12 mouse cellular contexts compared by ENCODE assay signal in the genomic region with DNA sequence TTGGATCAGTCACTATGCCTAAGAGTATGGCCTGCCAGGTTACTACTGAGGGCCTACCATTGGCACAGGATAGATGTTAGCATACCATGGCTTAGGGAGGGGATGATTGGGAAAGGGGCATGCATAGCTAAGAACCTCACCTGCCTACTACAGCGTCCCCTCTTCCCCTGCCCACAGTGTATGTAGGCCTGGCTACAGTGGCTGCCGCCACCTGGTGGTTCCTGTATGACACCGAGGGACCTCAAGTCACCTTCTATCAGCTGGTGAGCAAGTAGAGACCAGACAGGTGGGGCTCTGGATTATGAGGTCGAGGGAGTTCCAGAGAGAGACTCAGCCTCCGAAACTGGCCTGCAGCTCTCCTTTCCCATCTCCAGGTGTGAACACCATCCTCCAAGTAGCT. TPM values are rescaled to one million over a fixed set of nuclear protein-coding genes. Genes with fewer than 3 reads are reported as not detected.
DNase-seq lines count a peak whose midpoint lies in the region; ATAC-seq and TF ChIP-seq lines count a peak whose summit lies in the region.
"Had no signal": no experiment of that assay in that cellular context is flagged by ENCODE, and none has a peak within 500 bp of the region (broad histone marks: within the 10 kb centered on the region; RNA-seq: fewer than 3 reads in every experiment).

No protein-coding gene starts in this region.

- peak; percentile 20 for ATAC-seq in Patski
- ATAC-seq in frontal cortex, adult (ENCODE audit: low TSS enrichment), result no peak
- ATAC-seq: midbrain, embryonic 16.5 days had no signal

- 51% methylated on average over 5 of the region's 5 CpGs for WGBS in lung, adult 2 months

- CTCF ChIA-PET in Patski (lab: Charles Lee), result interaction anchor here (0.6 to 1.3 kb wide), 4 partner anchors 14 to 76 kb away, joined by 3 to 4 read pairs (median 4); no protein-coding TSS in a partner anchor

- in situ Hi-C loops in Patski (cut with MboI; ENCODE audit: low pct_unique_long_range_greater_than_20kb), result no loop called here

- intact Hi-C loops in gastrocnemius, adult 2 months (cut with DNase I), result loop anchor here (5.0 kb wide), 1 partner anchor 56 kb away; no protein-coding TSS in a partner anchor
- intact Hi-C loops in gastrocnemius, postnatal 36 days (cut with DNase I), result loop anchor here (5.0 kb wide), 1 partner anchor 56 kb away; no protein-coding TSS in a partner anchor

- no peak for TF ChIP-seq POLR2A in lung, adult 2 months (IDR thresholded peaks at IDR 0.05; ENCODE audit: borderline replicate concordance, extremely low read depth, low read depth, low read length)

- H3K27ac ChIP-seq in gastrocnemius, adult 2 months, result no peak overlapping the region
- H3K27ac ChIP-seq: forebrain, embryonic 10.5 days; limb, embryonic 12.5 days had no signal

- DNase-seq in gastrocnemius, adult 2 months, result no peak
- no peak for DNase-seq in gastrocnemius, postnatal 36 days
- DNase-seq in lung, adult 2 months, result no peak
- DNase-seq in lung, postnatal 10 days, result no peak
- DNase-seq in Patski (ENCODE audit: low read depth, low spot score), result no peak
- DNase-seq in naive thymus-derived CD4-positive, alpha-beta T cell, adult 2 months (ENCODE audit: low read depth), result peak; percentile 39
- DNase-seq in urinary bladder, postnatal 10 days (ENCODE audit: low spot score), result no peak
- DNase-seq: adrenal gland, adult 8-10 months had no signal

- H3K4me1 ChIP-seq in lung, adult 2 months (ENCODE audit: control insufficient read depth, insufficient read depth, low read length), result peaks cover 3% of the 10 kb centered on the region
- H3K4me1 ChIP-seq: forebrain, embryonic 10.5 days had no signal

- peak; percentile 55 for TF ChIP-seq CTCF in gastrocnemius, adult 2 months (IDR thresholded peaks at IDR 0.05)
- peak; percentile 49 for TF ChIP-seq CTCF in lung, adult 2 months (IDR thresholded peaks at IDR 0.05; ENCODE audit: insufficient read depth, low read length)
- TF ChIP-seq CTCF in Patski (IDR thresholded peaks at IDR 0.05), result no peak

- H3K27me3 ChIP-seq in Patski, result no peaks in the 10 kb centered on the region
- H3K27me3 ChIP-seq: limb, embryonic 12.5 days had no signal

- no peak overlapping the region for H3K4me3 ChIP-seq in gastrocnemius, adult 2 months
- H3K4me3 ChIP-seq in lung, adult 2 months (replicated peaks; ENCODE audit: extremely low read depth, low read depth, low read length), result no peak overlapping the region
- H3K4me3 ChIP-seq: forebrain, embryonic 10.5 days; limb, embryonic 12.5 days had no signal

- POLR2A ChIA-PET in Patski (lab: Charles Lee), result no interaction called here

RNA-seq across cellular contexts. Expression of a gene that starts 15.6 kb away (rescaled TPM):
- total RNA-seq in gastrocnemius, adult 2 months (2021), result under 1 TPM; 0.15 to 0.56 TPM
- under 1 TPM; 0.20 to 0.32 TPM for total RNA-seq in gastrocnemius, postnatal 36 days (2021)
- polyA plus RNA-seq in lung, adult 2 months (2012; rRNA removed), result 3.2 and 4.4 TPM in 2 replicates
- not detected for polyA plus RNA-seq in Patski (2021)

RNA-seq across cellular contexts. Expression of a gene that starts 22.3 kb away (rescaled TPM):
- 1 to 10 TPM; 5.1 to 6.2 TPM for total RNA-seq in gastrocnemius, adult 2 months (2021)
- total RNA-seq in gastrocnemius, postnatal 36 days (2021), result 1 to 10 TPM; 6.4 to 7.6 TPM
- polyA plus RNA-seq in lung, adult 2 months (2012; rRNA removed), result 253 and 256 TPM in 2 replicates
- 0.06 TPM for polyA plus RNA-seq in Patski (2021)

RNA-seq across cellular contexts. Expression of a gene that starts 35.5 kb away (rescaled TPM):
- under 1 TPM; 0.43 to 0.89 TPM for total RNA-seq in gastrocnemius, adult 2 months (2021)
- 1 to 10 TPM in 1 of 2 experiments, under 1 TPM in 1; 0.71 to 1.2 TPM for total RNA-seq in gastrocnemius, postnatal 36 days (2021)
- 8.7 and 9.3 TPM in 2 replicates for polyA plus RNA-seq in lung, adult 2 months (2012; rRNA removed)
- polyA plus RNA-seq in Patski (2021), result 5.1 TPM
